Comparison of ENCODE assay signal across 20 mouse cellular contexts in the genomic region with DNA sequence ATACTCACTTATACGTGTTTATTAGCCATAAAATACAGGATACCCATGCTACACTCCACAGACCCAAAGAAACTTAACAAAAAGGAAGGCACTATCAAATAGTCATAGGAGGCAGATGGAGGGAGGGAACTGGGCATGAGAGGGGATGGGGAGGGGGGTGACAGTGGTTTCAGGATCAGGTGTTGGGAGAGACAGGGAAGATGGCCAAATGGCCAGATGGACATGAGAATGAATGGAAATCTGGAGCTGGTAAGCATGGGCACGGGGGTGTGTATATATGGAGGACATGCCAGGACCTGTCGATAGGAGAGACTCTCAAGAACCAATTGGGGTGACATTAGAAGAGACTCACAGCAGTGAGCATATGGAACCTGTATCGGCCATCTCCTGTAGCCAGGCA.
DNase-seq lines count a peak whose midpoint lies in the region; ATAC-seq and TF ChIP-seq lines count a peak whose summit lies in the region.
"Had no signal": no experiment of that assay in that cellular context is flagged by ENCODE, and none has a peak within 500 bp of the region (broad histone marks: within the 10 kb centered on the region; RNA-seq: fewer than 3 reads in every experiment).

No protein-coding gene starts in this region.

- H3K27ac ChIP-seq in left cerebral cortex, adult 2 months = no peak overlapping the region
- H3K27ac ChIP-seq: embryonic facial prominence, embryonic 10.5 days; embryonic facial prominence, embryonic 12.5 days; forebrain, embryonic 13.5 days; forebrain, embryonic 15.5 days had no signal

- intact Hi-C loops in left cerebral cortex, postnatal 4 days (cut with DNase I) = no loop called here
- intact Hi-C loops in left cerebral cortex, adult 2 months (cut with DNase I) = no loop called here

- no peak for TF ChIP-seq CTCF in left cerebral cortex, adult 2 months (IDR thresholded peaks at IDR 0.05)

- no peak; the same call in 1 of the 2 replicates for ATAC-seq in cerebellum, adult (ENCODE audit: insufficient number of reproducible peaks, low FRiP score, low TSS enrichment)
- ATAC-seq: activated CD4-positive, CD25-positive, alpha-beta regulatory T cell, adult 4 months; CD4-positive, CD25-positive, alpha-beta regulatory T cell, adult 4 months; forebrain, embryonic 13.5 days; forebrain, embryonic 15.5 days; forebrain, postnatal 0 days; Patski had no signal

- no peak overlapping the region for H3K4me3 ChIP-seq in left cerebral cortex, adult 2 months
- H3K4me3 ChIP-seq: embryonic facial prominence, embryonic 10.5 days; embryonic facial prominence, embryonic 12.5 days; forebrain, embryonic 13.5 days; forebrain, embryonic 15.5 days had no signal

- DNase-seq in cerebellum, postnatal 10 days = peak; percentile 83 to 87
- peak; percentile 42 for DNase-seq in heart, adult 11 months
- no peak for DNase-seq in heart, adult 9 months (ENCODE audit: low spot score in 2 of 2)
- DNase-seq in left cerebral cortex, postnatal 4 days = peak; percentile 59
- no peak for DNase-seq in left cerebral cortex, adult 2 months (ENCODE audit: extremely low spot score in 1 of 2, low spot score in 2 of 2)
- DNase-seq: adrenal gland, adult 8-10 months; adrenal gland, postnatal 14 days; adrenal gland, postnatal 36 days; B cell, adult 2 months; cerebellum, adult 11 months; cerebellum, adult 9-10 months; forebrain, postnatal 0 days had no signal

Comparison
In these comparisons a context has a peak if more than half of its experiments do, and no peak if none do; other contexts are left out.
1. DNase-seq: peak in cerebellum, postnatal 10 days (2 of 2), heart, adult 11 months (single experiment) and left cerebral cortex, postnatal 4 days (single experiment); none in heart, adult 9 months (0 of 2) and left cerebral cortex, adult 2 months (0 of 2).